Mouse (Mus musculus): ENCODE data around the gene Vps29. TPM values are rescaled to one million over a fixed set of nuclear protein-coding genes. Genes with fewer than 3 reads are reported as not detected.

Gene Vps29
- polyA plus RNA-seq, 2 experiments: 106 to 212 TPM

- 0 out of 2 replicates have a peak, but pooled peaks have one; percentile 21 for TF ChIP-seq POLR2A (IDR thresholded peaks at IDR 0.05; ENCODE audit: borderline replicate concordance, extremely low read depth, insufficient read depth, insufficient read length)
- peak; percentile 95 for ATAC-seq (ENCODE audit: low FRiP score, low read depth)
- Histone ChIP-seq H3K4me3 (replicated peaks; ENCODE audit: low read length) (peak within 1 kb of the TSS; percentile 79), H3K36me3 (ENCODE audit: control insufficient read depth, insufficient read depth, low read length) (peaks cover 8% of the 10 kb centered on the region; the same call in 1 of the 2 replicates), H3K4me2 (replicated peaks; ENCODE audit: low read depth, low read length, severe bottlenecking) (peak within 1 kb of the TSS; percentile 67), H3K27ac (replicated peaks; ENCODE audit: low read depth, low read length) (peak within 1 kb of the TSS; percentile 50; the same call in 1 of the 2 replicates), H3K9ac (ENCODE audit: low read depth, low read length, severe bottlenecking) (peak within 1 kb of the TSS; percentile 74), H3K4me1 (ENCODE audit: control insufficient read depth, insufficient read depth, low read length) (peaks cover 7% of the 10 kb centered on the region; the same call in 1 of the 2 replicates), H3K9me3 (ENCODE audit: control insufficient read depth, low read length) (no peaks in the 10 kb centered on the region), H3K27me3 (ENCODE audit: control insufficient read depth, insufficient read depth, low read length) (no peaks in the 10 kb centered on the region)
- under 1% methylated on average over 38 of the region's 39 CpGs for WGBS
- peak; percentile 90 for DNase-seq (ENCODE audit: low spot score)
Observed at GRCm38 (mm10) chr5:122391786-122392180, 37.6 kb downstream of the Vps29 start, which contains the start of gene Arpc3. TSS of gene Arpc3 (plus strand) at chr5:122391878.

GRCm38 (mm10) chr5:122392227-122393004, 38.2 kb downstream of the Vps29 start:
- Histone ChIP-seq H3K4me3 (replicated peaks; ENCODE audit: low read length) (peak overlapping the region; percentile 79), H3K36me3 (ENCODE audit: control insufficient read depth, insufficient read depth, low read length) (peaks cover 15% of the 10 kb centered on the region; the same call in 1 of the 2 replicates), H3K4me2 (replicated peaks; ENCODE audit: low read depth, low read length, severe bottlenecking) (peak overlapping the region; percentile 67), H3K9me3 (ENCODE audit: control insufficient read depth, low read length) (no peaks in the 10 kb centered on the region), H3K9ac (ENCODE audit: low read depth, low read length, severe bottlenecking) (peak overlapping the region; percentile 74), H3K4me1 (ENCODE audit: control insufficient read depth, insufficient read depth, low read length) (peaks cover 7% of the 10 kb centered on the region; the same call in 1 of the 2 replicates), H3K27me3 (ENCODE audit: control insufficient read depth, insufficient read depth, low read length) (no peaks in the 10 kb centered on the region), H3K27ac (replicated peaks; ENCODE audit: low read depth, low read length) (no peak overlapping the region)
- WGBS: 19% methylated on average over 19 of the region's 19 CpGs
- ATAC-seq (ENCODE audit: low FRiP score, low read depth) (no peak), DNase-seq (ENCODE audit: low spot score) (no peak)
- TF ChIP-seq POLR2A (IDR thresholded peaks at IDR 0.05; ENCODE audit: borderline replicate concordance, extremely low read depth, insufficient read depth, insufficient read length): no peak

GRCm38 (mm10) chr5:122393887-122394286, 39.7 kb downstream of the Vps29 start:
- no peak for ATAC-seq (ENCODE audit: low FRiP score, low read depth)
- peak; percentile 58 for DNase-seq (ENCODE audit: low spot score)
- TF ChIP-seq POLR2A (IDR thresholded peaks at IDR 0.05; ENCODE audit: borderline replicate concordance, extremely low read depth, insufficient read depth, insufficient read length): no peak
- no peak overlapping the region for H3K27ac ChIP-seq (replicated peaks; ENCODE audit: low read depth, low read length)
- H3K36me3 ChIP-seq (ENCODE audit: control insufficient read depth, insufficient read depth, low read length): peaks cover 28% of the 10 kb centered on the region
- no peaks in the 10 kb centered on the region for H3K27me3 ChIP-seq (ENCODE audit: control insufficient read depth, insufficient read depth, low read length)
- H3K9me3 ChIP-seq (ENCODE audit: control insufficient read depth, low read length): no peaks in the 10 kb centered on the region
- no peak overlapping the region for H3K4me2 ChIP-seq (replicated peaks; ENCODE audit: low read depth, low read length, severe bottlenecking)
- no peak overlapping the region for H3K4me3 ChIP-seq (replicated peaks; ENCODE audit: low read length)
- peaks cover 7% of the 10 kb centered on the region; the same call in 1 of the 2 replicates for H3K4me1 ChIP-seq (ENCODE audit: control insufficient read depth, insufficient read depth, low read length)
- no peak overlapping the region for H3K9ac ChIP-seq (ENCODE audit: low read depth, low read length, severe bottlenecking)
- WGBS: 68% methylated on average over 2 of the region's 2 CpGs

GRCm38 (mm10) chr5:122396791-122397190, 42.6 kb downstream of the Vps29 start:
- peaks cover 7% of the 10 kb centered on the region; the same call in 1 of the 2 replicates for H3K4me1 ChIP-seq (ENCODE audit: control insufficient read depth, insufficient read depth, low read length)
- H3K4me2 ChIP-seq (replicated peaks; ENCODE audit: low read depth, low read length, severe bottlenecking): no peak overlapping the region
- no peak overlapping the region for H3K27ac ChIP-seq (replicated peaks; ENCODE audit: low read depth, low read length)
- no peak overlapping the region for H3K4me3 ChIP-seq (replicated peaks; ENCODE audit: low read length)
- no peaks in the 10 kb centered on the region for H3K27me3 ChIP-seq (ENCODE audit: control insufficient read depth, insufficient read depth, low read length)
- H3K9ac ChIP-seq (ENCODE audit: low read depth, low read length, severe bottlenecking): no peak overlapping the region
- ATAC-seq (ENCODE audit: low FRiP score, low read depth): no peak
- no peaks in the 10 kb centered on the region for H3K9me3 ChIP-seq (ENCODE audit: control insufficient read depth, low read length)
- peaks cover 48% of the 10 kb centered on the region for H3K36me3 ChIP-seq (ENCODE audit: control insufficient read depth, insufficient read depth, low read length)
- TF ChIP-seq POLR2A (IDR thresholded peaks at IDR 0.05; ENCODE audit: borderline replicate concordance, extremely low read depth, insufficient read depth, insufficient read length): no peak
- DNase-seq (ENCODE audit: low spot score): no peak
- WGBS: 87% methylated on average over 10 of the region's 10 CpGs

GRCm38 (mm10) chr5:122397495-122397894, 43.3 kb downstream of the Vps29 start:
- H3K9ac ChIP-seq (ENCODE audit: low read depth, low read length, severe bottlenecking): no peak overlapping the region
- H3K27me3 ChIP-seq (ENCODE audit: control insufficient read depth, insufficient read depth, low read length): no peaks in the 10 kb centered on the region
- no peak for TF ChIP-seq POLR2A (IDR thresholded peaks at IDR 0.05; ENCODE audit: borderline replicate concordance, extremely low read depth, insufficient read depth, insufficient read length)
- H3K4me1 ChIP-seq (ENCODE audit: control insufficient read depth, insufficient read depth, low read length): peaks cover 5% of the 10 kb centered on the region; the same call in 1 of the 2 replicates
- H3K27ac ChIP-seq (replicated peaks; ENCODE audit: low read depth, low read length): no peak overlapping the region
- H3K9me3 ChIP-seq (ENCODE audit: control insufficient read depth, low read length): no peaks in the 10 kb centered on the region
- peaks cover 55% of the 10 kb centered on the region for H3K36me3 ChIP-seq (ENCODE audit: control insufficient read depth, insufficient read depth, low read length)
- no peak for ATAC-seq (ENCODE audit: low FRiP score, low read depth)
- no peak for DNase-seq (ENCODE audit: low spot score)
- H3K4me3 ChIP-seq (replicated peaks; ENCODE audit: low read length): no peak overlapping the region
- 87% methylated on average over 8 of the region's 8 CpGs for WGBS
- H3K4me2 ChIP-seq (replicated peaks; ENCODE audit: low read depth, low read length, severe bottlenecking): no peak overlapping the region
